Mouse (Mus musculus) liver, embryonic 11.5 days (tissue): ENCODE results near the gene Abcd1. TPM values are rescaled to one million over a fixed set of nuclear protein-coding genes. Genes with fewer than 3 reads are reported as not detected.

Experiments used
- ATAC-seq: fragments of 200-750 bp; cut with Nextera tagmentation; replicated peaks from 2 replicates; pipeline ENCODE4 v1.8.0; 2017; ENCODE audit warnings: moderate number of reproducible peaks, mild to moderate bottlenecking, moderate TSS enrichment, moderate library complexity; ENCODE audit not compliant: low FRiP score
- DNase-seq: peaks from one replicate; pipeline ENCODE4 v3.0.0-alpha.2; 2017; ENCODE audit warnings: low spot score
- H3K27ac ChIP-seq: fragments of 300-500 bp; sonication (generic); 2 replicates; pipeline ENCODE4 v1.5.1; 2014; ENCODE audit warnings: mild to moderate bottlenecking, low read depth, low read length, control low read depth
- H3K27me3 ChIP-seq: fragments of 300-500 bp; sonication (generic); replicated peaks from 2 replicates; pipeline ENCODE4 v1.6.1; 2014; ENCODE audit warnings: low read length, mixed read lengths; ENCODE audit not compliant: control insufficient read depth, insufficient read depth
- H3K36me3 ChIP-seq: fragments of 300-500 bp; sonication (generic); 2 replicates; pipeline ENCODE4 v1.6.1; 2014; ENCODE audit warnings: mild to moderate bottlenecking, low read length, moderate library complexity, mixed read lengths; ENCODE audit not compliant: control insufficient read depth, insufficient read depth
- H3K4me1 ChIP-seq: fragments of 300-500 bp; sonication (generic); replicated peaks from 2 replicates; pipeline ENCODE4 v1.6.1; 2014; ENCODE audit warnings: low read length, mixed read lengths; ENCODE audit not compliant: control insufficient read depth, insufficient read depth
- H3K4me2 ChIP-seq: fragments of 300-500 bp; sonication (generic); 2 replicates; pipeline ENCODE4 v1.6.1; 2014; ENCODE audit warnings: mild to moderate bottlenecking, control low read depth, moderate library complexity
- H3K4me3 ChIP-seq: fragments of 300-500 bp; sonication (generic); 2 replicates; pipeline ENCODE4 v1.5.1; 2014; ENCODE audit warnings: low read depth, low read length, control low read depth
- H3K9ac ChIP-seq: fragments of 300-500 bp; sonication (generic); 2 replicates; pipeline ENCODE4 v1.6.1; 2014; ENCODE audit warnings: low read depth, low read length, control low read depth
- H3K9me3 ChIP-seq: fragments of 300-500 bp; sonication (generic); 2 replicates; pipeline ENCODE4 v1.6.1; 2016; ENCODE audit warnings: low read length, inconsistent platforms, mixed read lengths; ENCODE audit not compliant: control insufficient read depth
- WGBS: fragments of 180-500 bp; shearing (Covaris S2); extraction: QIAGEN DNeasy Blood & Tissue Kit; methylation state at CpG from one replicate; pipeline ENCODE4 v1.1.7; 2014; 5-methylcytosine and 5-hydroxymethylcytosine counted together
- polyA plus RNA-seq: library from polyadenylated mRNA; unstranded; fragments of >200 nt; fragmentation: Nextera tagmentation; extraction: Ambion mirVana; gene quantifications from 2 replicates; pipeline ENCODE4 v1.2.1, GENCODE M21; 2014

Abcd1 gene
- polyA plus RNA-seq, 1 experiment from 2014 or later, result 13.3 TPM

GRCm38 (mm10) chrX:73787225-73787558 is 70.8 kb downstream of the Abcd1 start:
- H3K36me3 ChIP-seq, result peaks cover 8% of the 10 kb centered on the region; the same call in 1 of the 2 replicates
- peak overlapping the region; percentile 71 for H3K4me3 ChIP-seq
- DNase-seq (no peak), ATAC-seq (peak; percentile 28; the same call in 1 of the 2 replicates)
- 14% methylated on average over 22 of the region's 22 CpGs for WGBS
- H3K9me3 ChIP-seq, result no peaks in the 10 kb centered on the region
- peak overlapping the region; percentile 70 for H3K27ac ChIP-seq
- H3K9ac ChIP-seq, result peak overlapping the region; percentile 84
- H3K27me3 ChIP-seq, result peaks cover 11% of the 10 kb centered on the region
- H3K4me2 ChIP-seq, result peak overlapping the region; percentile 76
- H3K4me1 ChIP-seq, result no peaks in the 10 kb centered on the region; the same call in 1 of the 2 replicates

Other genes starting within 250 kb of the Abcd1 start
- 21.5 and 22.9 TPM in 2 replicates for gene Bgn, start 233.0 kb upstream of the Abcd1 start, polyA plus RNA-seq
- 0.09 and 0.10 TPM in 2 replicates for gene Atp2b3, start 213.5 kb upstream of the Abcd1 start, polyA plus RNA-seq
- gene Dusp9, start 77.2 kb upstream of the Abcd1 start, polyA plus RNA-seq, result 20.6 and 30.7 TPM in 2 replicates
- gene Pnck, start 56.5 kb upstream of the Abcd1 start, polyA plus RNA-seq, result 2.2 and 2.3 TPM in 2 replicates
- 2.2 and 2.4 TPM in 2 replicates for gene Slc6a8, start 43.4 kb upstream of the Abcd1 start, polyA plus RNA-seq
- gene Bcap31, start 422 bp upstream of the Abcd1 start, polyA plus RNA-seq, result 258 and 265 TPM in 2 replicates
- 0.36 and 0.49 TPM in 2 replicates for gene Plxnb3, start 40.5 kb downstream of the Abcd1 start, polyA plus RNA-seq
- 0.81 and 1.3 TPM in 2 replicates for gene Srpk3, start 57.8 kb downstream of the Abcd1 start, polyA plus RNA-seq
- 196 and 206 TPM in 2 replicates for gene Idh3g, start 70.3 kb downstream of the Abcd1 start, polyA plus RNA-seq
- 207 and 230 TPM in 2 replicates for gene Ssr4, start 70.4 kb downstream of the Abcd1 start, polyA plus RNA-seq
- 0.25 and 0.86 TPM in 2 replicates for gene Pdzd4, start 108.4 kb downstream of the Abcd1 start, polyA plus RNA-seq
- gene Avpr2, start 175.5 kb downstream of the Abcd1 start, polyA plus RNA-seq, result 0.17 and 0.22 TPM in 2 replicates
- 0.42 and 0.95 TPM in 2 replicates for gene L1cam, start 179.5 kb downstream of the Abcd1 start, polyA plus RNA-seq
- 10.2 and 12.9 TPM in 2 replicates for gene Arhgap4, start 205.3 kb downstream of the Abcd1 start, polyA plus RNA-seq
- gene Naa10, start 205.3 kb downstream of the Abcd1 start, polyA plus RNA-seq, result 210 TPM in 2 replicates
- 30.3 and 32.5 TPM in 2 replicates for gene Renbp, start 214.3 kb downstream of the Abcd1 start, polyA plus RNA-seq
- 68.6 and 72.8 TPM in 2 replicates for gene Hcfc1, start 249.8 kb downstream of the Abcd1 start, polyA plus RNA-seq